Mouse (Mus musculus): Measurements from ENCODE around the gene Plek2. TPM values are rescaled to one million over a fixed set of nuclear protein-coding genes. Genes with fewer than 3 reads are reported as not detected.

The Plek2 gene
- 1.7 and 3.0 TPM in 2 replicates for polyA plus RNA-seq (2012; rRNA removed)

DNA sequence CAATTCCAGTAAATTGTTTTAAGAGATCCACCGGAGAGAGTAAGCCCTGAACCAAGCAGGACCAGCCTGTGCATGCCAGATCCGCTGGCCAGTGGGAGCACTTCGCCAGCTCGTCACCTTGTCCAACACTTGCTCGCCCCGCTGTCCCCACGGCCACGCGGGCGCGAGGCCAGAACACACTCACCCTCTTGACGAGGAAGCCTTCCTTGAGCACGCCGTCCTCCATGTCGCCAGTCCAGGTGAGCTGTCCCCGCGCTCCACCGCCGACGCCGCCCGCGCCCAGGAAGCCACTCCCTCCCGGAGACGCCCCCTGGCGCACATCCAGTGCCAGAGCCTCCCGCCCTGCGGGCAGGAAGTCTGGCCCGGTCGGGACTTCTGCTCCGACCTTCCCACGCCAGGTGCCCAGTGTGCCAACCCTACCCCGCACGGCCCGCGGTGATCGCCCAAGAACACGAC lies at the start of gene Plek2:
Gene Plek2 (minus strand): TSS at position 258 of the 456 bp plus-strand sequence.

GRCm38 (mm10) chr12:78861496-78862253 lies 45.1 kb downstream of the Plek2 start, which contains the start of the genes Atp6v1d and Eif2s1:
Gene Atp6v1d (minus strand): TSS chr12:78861638.
Gene Eif2s1 (plus strand): TSS chr12:78861819.

Other genes with a start within 250 kb of the Plek2 start
- gene Fam71d, start 215.4 kb downstream of the Plek2 start, polyA plus RNA-seq (2012; rRNA removed), result 0.02 and 0.14 TPM in 2 replicates
- gene Mpp5, start 158.1 kb downstream of the Plek2 start, polyA plus RNA-seq (2012; rRNA removed), result 11.7 and 17.0 TPM in 2 replicates
- gene Atp6v1d, start 45.3 kb downstream of the Plek2 start, polyA plus RNA-seq (2012; rRNA removed), result 47.6 and 53.5 TPM in 2 replicates
- 76.3 and 99.5 TPM in 2 replicates for gene Eif2s1, start 45.1 kb downstream of the Plek2 start, polyA plus RNA-seq (2012; rRNA removed)
- 6.2 and 9.2 TPM in 2 replicates for gene Tmem229b, start 100.7 kb upstream of the Plek2 start, polyA plus RNA-seq (2012; rRNA removed)
- gene Plekhh1, start 122.2 kb upstream of the Plek2 start, polyA plus RNA-seq (2012; rRNA removed), result 6.5 and 8.6 TPM in 2 replicates
- gene Pigh, start 182.7 kb upstream of the Plek2 start, polyA plus RNA-seq (2012; rRNA removed), result 10.2 and 19.0 TPM in 2 replicates
- 1.4 and 3.2 TPM in 2 replicates for gene Arg2, start 223.8 kb upstream of the Plek2 start, polyA plus RNA-seq (2012; rRNA removed)